Mouse (Mus musculus) natural killer cell, adult 2 months (primary cell): ENCODE results near the gene Gtf2h3.
"Not testable (repeated sequence)": the region's sequence is repeated elsewhere in the genome, so short reads cannot be mapped to it uniquely, and the experiment has no call there.

Experiments
- DNase-seq, 2 experiments: peaks; one replicate each; pipeline ENCODE4 v3.0.0; 2022; ENCODE audit warnings: low spot score in 2 of 2

The Gtf2h3 gene

GRCm38 (mm10) chr5:124578633-124579317, at the start of gene Gtf2h3, which contains the start of gene Eif2b1:
Gene Gtf2h3 (plus strand): TSS chr5:124579140.
Gene Eif2b1 (minus strand): TSS chr5:124579131.
- peak; percentile 83 to 91 for DNase-seq

- no peak for DNase-seq
Observed at GRCm38 (mm10) chr5:124529191-124529651, 49.7 kb upstream of the Gtf2h3 start.

GRCm38 (mm10) chr5:124529697-124530096, 49.2 kb upstream of the Gtf2h3 start:
- no peak for DNase-seq

- peak in 1 of 2 experiments; percentile 41 for DNase-seq
Observed at GRCm38 (mm10) chr5:124530655-124531582, 48.0 kb upstream of the Gtf2h3 start, which contains the start of gene Rilpl1. Gene Rilpl1 (minus strand): TSS chr5:124531391.

- no peak for DNase-seq
Observed at GRCm38 (mm10) chr5:124531583-124531930, 47.4 kb upstream of the Gtf2h3 start.

- DNase-seq: no peak
Observed at GRCm38 (mm10) chr5:124532451-124532850, 46.5 kb upstream of the Gtf2h3 start.

GRCm38 (mm10) chr5:124535016-124535415, 43.9 kb upstream of the Gtf2h3 start:
- DNase-seq: no peak

- no peak for DNase-seq
Observed at GRCm38 (mm10) chr5:124536776-124537175, 42.2 kb upstream of the Gtf2h3 start.

- peak; percentile 53 to 73 for DNase-seq
Observed at GRCm38 (mm10) chr5:124538813-124539792, 39.8 kb upstream of the Gtf2h3 start.

- no peak for DNase-seq
Observed at GRCm38 (mm10) chr5:124539905-124540304, 39.0 kb upstream of the Gtf2h3 start.

- peak; percentile 95 to 96 for DNase-seq
Observed at GRCm38 (mm10) chr5:124540383-124540786, 38.6 kb upstream of the Gtf2h3 start, which contains the start of gene Tmed2. Gene Tmed2 (plus strand): TSS chr5:124540695.

- peak; percentile 46 to 53 for DNase-seq
Observed at GRCm38 (mm10) chr5:124540905-124541601, 37.9 kb upstream of the Gtf2h3 start.

GRCm38 (mm10) chr5:124541602-124541973, 37.4 kb upstream of the Gtf2h3 start:
- DNase-seq: no peak

GRCm38 (mm10) chr5:124550737-124551136, 28.2 kb upstream of the Gtf2h3 start:
- DNase-seq: not testable (repeated sequence)

GRCm38 (mm10) chr5:124551349-124552093, 27.4 kb upstream of the Gtf2h3 start:
- not testable (repeated sequence) for DNase-seq

- DNase-seq: no peak
Observed at GRCm38 (mm10) chr5:124552094-124552472, 26.9 kb upstream of the Gtf2h3 start.

- peak; percentile 89 to 93 for DNase-seq
Observed at GRCm38 (mm10) chr5:124552558-124553307, 26.2 kb upstream of the Gtf2h3 start, which contains the start of gene Ddx55. Gene Ddx55 (plus strand): TSS chr5:124552864.

GRCm38 (mm10) chr5:124553607-124554006, 25.3 kb upstream of the Gtf2h3 start:
- no peak for DNase-seq

GRCm38 (mm10) chr5:124555145-124555544, 23.8 kb upstream of the Gtf2h3 start:
- DNase-seq: no peak
